Mouse (Mus musculus) effector memory CD4-positive, alpha-beta T cell, adult 7 months (primary cell): ENCODE results near the gene E330009J07Rik. TPM values are rescaled to one million over a fixed set of nuclear protein-coding genes. Genes with fewer than 3 reads are reported as not detected.

Experiments used
- polyA plus RNA-seq: library from polyadenylated mRNA; unstranded; fragments of 100-300 nt; shearing (Covaris generic); gene quantifications from one replicate; pipeline ENCODE4 v1.2.1, GENCODE M21; 2017

Gene E330009J07Rik
- 20.2 TPM for polyA plus RNA-seq

GRCm38 (mm10) chr6:40436047-40436483 lies at the start of gene E330009J07Rik:
Gene E330009J07Rik (minus strand): TSS chr6:40436135.

GRCm38 (mm10) chr6:40470916-40471719 lies 35.2 kb upstream of the E330009J07Rik start, which contains the start of gene Ssbp1:
Gene Ssbp1 (plus strand): TSS chr6:40471352.

GRCm38 (mm10) chr6:40438936-40439335 lies 3.0 kb upstream of the E330009J07Rik start, which contains the start of gene Wee2:
Gene Wee2 (plus strand): TSS chr6:40439088.

Other genes with a start within 250 kb of the E330009J07Rik start
- gene Agk, start 111.0 kb downstream of the E330009J07Rik start, polyA plus RNA-seq = 37.7 TPM
- not detected for gene Wee2, start 3.0 kb upstream of the E330009J07Rik start, polyA plus RNA-seq
- 68.2 TPM for gene Ssbp1, start 35.2 kb upstream of the E330009J07Rik start, polyA plus RNA-seq
- gene Tas2r137, start 55.1 kb upstream of the E330009J07Rik start, polyA plus RNA-seq = not detected
- not detected for gene Tas2r108, start 57.4 kb upstream of the E330009J07Rik start, polyA plus RNA-seq
- not detected for gene Prss37, start 83.4 kb upstream of the E330009J07Rik start, polyA plus RNA-seq
- gene Olfr461, start 118.9 kb upstream of the E330009J07Rik start, polyA plus RNA-seq = not detected
- 0.29 TPM for gene Olfr460, start 133.4 kb upstream of the E330009J07Rik start, polyA plus RNA-seq
- gene Clec5a, start 149.7 kb upstream of the E330009J07Rik start, polyA plus RNA-seq = not detected
- gene Tas2r138, start 177.2 kb upstream of the E330009J07Rik start, polyA plus RNA-seq = not detected
- 0.10 TPM for gene Mgam, start 192.7 kb upstream of the E330009J07Rik start, polyA plus RNA-seq